Mouse (Mus musculus): ENCODE measurements around the gene Inpp5a.
A peak's percentile ranks its signal among the peaks of the same experiment; 100 is the strongest.

The Inpp5a gene

GRCm38 (mm10) chr7:139388670-139389212 is at the start of gene Inpp5a:
Gene Inpp5a (plus strand): TSS chr7:139389109.
- peak; percentile 99 to 100 for DNase-seq

- no peak for DNase-seq
Measured at GRCm38 (mm10) chr7:139339184-139339583, 49.7 kb upstream of the Inpp5a start.

- DNase-seq: no peak
Measured at GRCm38 (mm10) chr7:139341020-139341660, 47.8 kb upstream of the Inpp5a start.

GRCm38 (mm10) chr7:139342809-139343208 is 46.1 kb upstream of the Inpp5a start:
- DNase-seq: peak; percentile 18 to 35

GRCm38 (mm10) chr7:139347051-139347450 is 41.9 kb upstream of the Inpp5a start:
- DNase-seq: no peak

- DNase-seq: no peak
Measured at GRCm38 (mm10) chr7:139350606-139351005, 38.3 kb upstream of the Inpp5a start.

- DNase-seq: no peak
Measured at GRCm38 (mm10) chr7:139354370-139355139, 34.4 kb upstream of the Inpp5a start.

GRCm38 (mm10) chr7:139357043-139357442 is 31.9 kb upstream of the Inpp5a start:
- no peak for DNase-seq

GRCm38 (mm10) chr7:139359906-139360305 is 29.0 kb upstream of the Inpp5a start:
- DNase-seq: peak; percentile 49 to 60

- no peak for DNase-seq
Measured at GRCm38 (mm10) chr7:139360890-139361559, 27.9 kb upstream of the Inpp5a start.

GRCm38 (mm10) chr7:139361799-139362198 is 27.1 kb upstream of the Inpp5a start:
- no peak for DNase-seq

GRCm38 (mm10) chr7:139362514-139362913 is 26.4 kb upstream of the Inpp5a start:
- DNase-seq: no peak

GRCm38 (mm10) chr7:139363281-139364004 is 25.5 kb upstream of the Inpp5a start:
- peak in 1 of 2 experiments; percentile 22 for DNase-seq

- peak; percentile 66 to 78 for DNase-seq
Measured at GRCm38 (mm10) chr7:139364005-139364557, 24.8 kb upstream of the Inpp5a start.

- peak in 1 of 2 experiments; percentile 45 for DNase-seq
Measured at GRCm38 (mm10) chr7:139364936-139365830, 23.7 kb upstream of the Inpp5a start.

- DNase-seq: no peak
Measured at GRCm38 (mm10) chr7:139366131-139366530, 22.8 kb upstream of the Inpp5a start.

- peak; percentile 72 to 81 for DNase-seq
Measured at GRCm38 (mm10) chr7:139366549-139366948, 22.4 kb upstream of the Inpp5a start.

- DNase-seq: peak; percentile 34 to 37
Measured at GRCm38 (mm10) chr7:139368218-139368617, 20.7 kb upstream of the Inpp5a start.

- peak; percentile 79 to 85 for DNase-seq
Measured at GRCm38 (mm10) chr7:139368722-139369380, 20.1 kb upstream of the Inpp5a start.

- peak in 1 of 2 experiments; percentile 34 for DNase-seq
Measured at GRCm38 (mm10) chr7:139369501-139370088, 19.3 kb upstream of the Inpp5a start.
